Mouse (Mus musculus) ES-Bruce4 (cell line): Measurements from ENCODE around the gene Rxrg.

Experiments
- EP300 ChIP-seq: IDR thresholded peaks from 2 replicates; pipeline ENCODE4 v1.6.1; 2011; ENCODE audit warnings: low read depth, low read length; ENCODE audit not compliant: insufficient read depth
- POLR2A ChIP-seq: IDR thresholded peaks from one replicate; pipeline ENCODE4 v1.8.1; 2011; ENCODE audit warnings: low read length; ENCODE audit not compliant: insufficient read depth

DNA sequence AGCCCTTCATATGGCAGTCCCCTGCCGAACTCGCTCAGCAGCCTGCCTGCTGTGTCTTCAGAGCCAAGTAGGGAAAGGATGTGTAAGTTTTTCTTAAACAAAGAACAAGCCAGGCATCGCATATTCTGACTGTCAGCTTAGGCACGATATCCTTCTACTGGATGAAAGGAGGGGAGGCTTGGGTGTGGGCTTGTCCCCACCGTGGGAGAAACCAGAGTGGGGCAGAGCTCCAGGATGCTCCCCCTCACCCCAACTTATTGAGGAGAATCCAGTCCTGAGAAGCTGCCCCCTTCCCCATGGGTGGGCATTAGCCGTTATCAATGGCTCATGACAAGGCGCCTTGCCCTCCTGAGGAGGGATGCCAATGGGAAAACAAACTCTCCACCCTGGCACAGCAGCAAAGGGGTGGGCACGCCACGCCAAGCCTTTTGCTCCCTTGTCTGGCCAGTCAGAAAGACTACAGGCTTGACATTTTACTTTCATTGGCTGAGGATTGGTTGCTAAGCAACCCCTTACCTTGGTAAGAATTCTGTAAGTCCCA is 10.1 kb downstream of the Rxrg start:
- TF ChIP-seq EP300, result no peak
- TF ChIP-seq POLR2A, result no peak
